Mouse (Mus musculus) heart, adult 2 months (tissue): ENCODE data around the gene 2610507B11Rik.

Experiments
- CTCF ChIP-seq: fragments of 200-600 bp; IDR thresholded peaks from 2 replicates; pipeline ENCODE4 v1.8.1; 2022; ENCODE audit warnings: antibody characterized with exemption, mild to moderate bottlenecking, moderate library complexity
- POLR2A ChIP-seq: fragments of 200-500 bp; IDR thresholded peaks from 2 replicates; pipeline ENCODE4 v1.6.1; 2011; ENCODE audit warnings: mild to moderate bottlenecking, low read depth, low read length, control low read depth; ENCODE audit not compliant: insufficient read depth

- TF ChIP-seq CTCF (no peak), POLR2A (no peak)
Observed at GRCm38 (mm10) chr11:78271986-78272385, 10.4 kb downstream of the 2610507B11Rik start.
